Mouse (Mus musculus): ENCODE measurements at regions not wholly inside any gene's neighbourhood (a gene's known extent, or its start where the extent isn't known, plus 50 kb on each side); places are given as distances from the start of the nearest gene placed in this dataset.

GRCm38 (mm10) chr7:90070267-90070666 is 59.7 kb upstream of the Picalm start:
- TF ChIP-seq CTCF (IDR thresholded peaks at IDR 0.05; ENCODE audit: borderline replicate concordance, control insufficient read depth, extremely low read depth, insufficient read depth, low read length, poor library complexity), result no peak
- TF ChIP-seq POLR2A (IDR thresholded peaks at IDR 0.05; ENCODE audit: control insufficient read depth, extremely low read depth, insufficient read depth, low read length, poor library complexity), result no peak

Measured in thymus, adult 2 months (tissue).